Mouse (Mus musculus): ENCODE results near the gene Rcan2.

The Rcan2 gene

DNA sequence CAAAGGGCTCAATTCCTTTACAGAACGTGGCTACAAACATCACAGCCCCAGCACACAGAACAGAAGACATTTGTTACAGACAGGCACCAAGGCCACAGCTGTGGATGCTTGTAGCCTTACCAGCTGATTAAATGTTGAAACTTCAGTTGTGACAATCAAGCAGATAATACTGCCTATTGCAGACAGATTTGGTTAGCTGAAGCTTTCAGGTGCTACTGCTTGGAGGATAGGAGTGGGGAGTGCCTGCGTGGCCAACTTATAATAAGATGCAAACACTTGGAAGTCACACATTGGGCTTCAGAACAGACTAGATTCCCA lies 276.7 kb downstream of the Rcan2 start:
- no peak for DNase-seq (ENCODE audit: low read depth)

DNA sequence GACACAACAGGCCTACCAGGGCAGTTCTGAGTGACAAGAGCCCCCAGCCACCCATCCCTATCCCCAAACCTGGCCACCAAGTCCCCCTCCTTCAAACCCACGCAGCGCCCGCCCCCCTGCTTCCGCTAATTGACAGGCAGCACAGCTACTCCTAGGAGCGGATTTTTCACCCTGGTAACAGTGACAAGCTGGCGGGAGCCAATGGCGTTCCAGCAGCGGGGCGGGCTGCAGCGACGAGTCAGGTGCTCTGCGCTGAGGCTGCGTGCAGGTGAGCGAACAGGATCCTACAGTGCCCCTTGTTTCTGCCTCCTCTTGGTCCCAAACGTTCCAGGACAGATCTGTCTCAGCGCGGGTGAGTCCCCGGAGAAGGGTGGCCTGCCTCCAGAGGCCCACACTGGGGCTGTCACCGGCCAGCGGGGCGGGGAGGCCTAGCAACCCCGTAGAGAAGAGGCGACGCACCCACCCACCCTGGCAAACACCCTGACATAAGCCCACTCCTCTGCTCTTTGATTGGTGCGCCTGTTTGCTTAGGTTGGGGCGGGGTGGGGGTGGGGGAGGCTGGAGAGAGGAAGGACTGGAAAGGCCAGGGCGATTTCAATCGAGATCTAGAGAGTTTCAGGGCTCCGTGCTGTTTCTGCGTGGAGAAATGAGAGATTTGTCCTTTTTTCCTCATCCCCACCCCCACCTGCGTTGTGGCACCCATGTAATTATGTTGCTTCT lies 277.6 kb downstream of the Rcan2 start, which contains the start of gene Enpp5:
Enpp5 (plus strand) TSS at position 183 of the 720 bp plus-strand sequence.
- DNase-seq (ENCODE audit: low read depth) = peak; percentile 53

DNA sequence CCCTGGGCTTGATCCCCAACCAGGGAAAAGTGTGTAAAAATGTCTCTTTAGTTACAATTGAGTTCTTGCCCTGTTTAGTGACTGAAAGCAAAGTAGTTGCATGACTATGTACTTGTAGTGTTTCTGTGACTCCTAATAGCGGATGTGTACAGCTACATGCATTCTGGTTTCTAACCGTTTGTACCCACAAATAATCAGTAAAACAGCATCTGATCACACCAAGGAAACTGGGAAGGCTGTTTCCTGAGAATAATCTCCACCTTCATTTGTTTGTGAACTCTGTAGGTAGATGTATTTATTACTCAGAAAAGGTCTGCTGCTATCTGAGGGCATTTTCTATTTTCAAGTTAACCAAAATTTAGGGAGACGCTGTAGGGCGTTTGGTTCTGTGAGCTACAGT lies 282.0 kb downstream of the Rcan2 start:
- DNase-seq (ENCODE audit: low read depth) = no peak

DNA sequence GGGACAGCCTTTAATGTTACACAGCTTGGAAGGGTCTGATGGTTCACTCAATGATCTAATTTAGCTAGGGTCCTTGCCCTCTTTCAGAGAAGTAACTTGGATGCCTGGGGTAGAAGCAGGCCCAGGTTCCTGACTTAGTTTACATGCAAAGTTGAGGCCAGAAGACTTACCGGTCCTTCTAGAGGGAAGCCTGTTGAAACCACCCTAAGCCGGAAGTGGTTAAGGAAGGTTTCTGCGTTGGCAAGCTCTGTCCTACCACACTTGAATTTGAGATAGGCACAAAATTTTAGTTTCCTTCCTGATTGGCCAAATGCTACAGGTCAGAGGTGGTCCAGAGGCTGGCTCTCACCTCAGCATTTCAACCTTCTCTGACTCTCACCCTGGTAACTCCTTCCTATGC lies 287.1 kb downstream of the Rcan2 start:
- no peak for DNase-seq (ENCODE audit: low read depth)

Data from c-Kit-positive CD71-negative TER-119-negative erythroid progenitor cells, embryonic 14.5 days (primary cell).